ENCODE assay signal across 9 mouse cellular contexts in the genomic region with DNA sequence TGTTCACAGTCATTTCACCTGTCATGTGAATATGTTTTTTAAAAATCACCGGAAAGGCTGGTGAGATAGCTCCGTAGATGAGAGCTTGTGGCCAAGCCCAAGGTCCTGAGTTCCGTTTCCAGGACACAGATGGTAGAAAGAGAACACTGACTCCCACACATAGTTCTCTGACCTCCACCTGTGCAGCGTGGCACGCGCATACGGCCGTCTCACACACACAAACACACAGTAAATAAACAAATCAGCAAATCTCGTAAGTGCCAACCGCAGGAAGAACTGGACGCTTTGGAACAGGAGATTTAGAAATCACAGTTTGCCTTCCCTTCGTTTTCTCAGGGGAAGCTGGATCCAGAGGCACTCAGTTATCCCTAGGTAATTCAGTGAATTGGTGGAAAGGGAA. TPM values are rescaled to one million over a fixed set of nuclear protein-coding genes. Genes with fewer than 3 reads are reported as not detected.
DNase-seq lines count a peak whose midpoint lies in the region; ATAC-seq and TF ChIP-seq lines count a peak whose summit lies in the region.
"Had no signal": no experiment of that assay in that cellular context is flagged by ENCODE, and none has a peak within 500 bp of the region (broad histone marks: within the 10 kb centered on the region; RNA-seq: fewer than 3 reads in every experiment).

No protein-coding gene starts in this region.

- no peak for ATAC-seq in heart, embryonic 14.5 days (ENCODE audit: insufficient number of reproducible peaks, insufficient read depth, low FRiP score, low read depth)
- ATAC-seq in hindbrain, embryonic 11.5 days (ENCODE audit: low FRiP score), result no peak
- ATAC-seq in midbrain, embryonic 11.5 days (ENCODE audit: low FRiP score), result no peak

- H3K36me3 ChIP-seq in heart, embryonic 14.5 days (ENCODE audit: control insufficient read depth, insufficient read depth, low read length), result no peaks in the 10 kb centered on the region
- H3K36me3 ChIP-seq in hindbrain, embryonic 11.5 days (ENCODE audit: control insufficient read depth, insufficient read depth, low read length), result no peaks in the 10 kb centered on the region
- H3K36me3 ChIP-seq in midbrain, embryonic 11.5 days (ENCODE audit: control insufficient read depth, insufficient read depth, low read length), result no peaks in the 10 kb centered on the region

- H3K9ac ChIP-seq in heart, embryonic 14.5 days (ENCODE audit: low read length), result peak overlapping the region; percentile 79
- peak overlapping the region; percentile 66 for H3K9ac ChIP-seq in hindbrain, embryonic 11.5 days (ENCODE audit: low read depth, low read length)
- peak overlapping the region; percentile 64 for H3K9ac ChIP-seq in midbrain, embryonic 11.5 days (ENCODE audit: low read length)

- H3K4me3 ChIP-seq in heart, embryonic 14.5 days (ENCODE audit: control insufficient read depth in 1 of 2, insufficient read depth in 1 of 2, low read depth in 1 of 2, low read length in 2 of 2), result peak overlapping the region; percentile 59 to 61
- peak overlapping the region; percentile 44 for H3K4me3 ChIP-seq in cortical plate, adult 2 months (ENCODE audit: insufficient read depth, low read length)
- peak overlapping the region; percentile 44 for H3K4me3 ChIP-seq in hindbrain, embryonic 11.5 days (ENCODE audit: low read depth, low read length)
- peak overlapping the region; percentile 46 for H3K4me3 ChIP-seq in midbrain, embryonic 11.5 days (ENCODE audit: low read depth, low read length)

- no peaks in the 10 kb centered on the region for H3K9me3 ChIP-seq in heart, embryonic 14.5 days (ENCODE audit: control insufficient read depth, low read length)
- H3K9me3 ChIP-seq in hindbrain, embryonic 11.5 days (ENCODE audit: control insufficient read depth, low read length), result no peaks in the 10 kb centered on the region
- H3K9me3 ChIP-seq in midbrain, embryonic 11.5 days (ENCODE audit: control insufficient read depth, low read length), result no peaks in the 10 kb centered on the region

- WGBS in heart, embryonic 14.5 days, result 70% methylated on average over 12 of the region's 12 CpGs
- 61% methylated on average over 12 of the region's 12 CpGs for WGBS in hindbrain, embryonic 11.5 days
- WGBS in midbrain, embryonic 11.5 days, result 36% methylated on average over 12 of the region's 12 CpGs

- no peak for TF ChIP-seq CTCF in cortical plate, adult 2 months (IDR thresholded peaks at IDR 0.05; ENCODE audit: extremely low read depth, insufficient read depth, low read length)

- no peaks in the 10 kb centered on the region for H3K27me3 ChIP-seq in heart, embryonic 14.5 days (ENCODE audit: control insufficient read depth, insufficient read depth, low read length)
- peaks cover 2% of the 10 kb centered on the region; the same call in 1 of the 2 replicates for H3K27me3 ChIP-seq in hindbrain, embryonic 11.5 days (ENCODE audit: control insufficient read depth, insufficient read depth, low read length)
- H3K27me3 ChIP-seq in midbrain, embryonic 11.5 days (ENCODE audit: control insufficient read depth, insufficient read depth, low read length), result no peaks in the 10 kb centered on the region

- TF ChIP-seq POLR2A in cortical plate, adult 2 months (IDR thresholded peaks at IDR 0.05; ENCODE audit: extremely low read depth, insufficient read depth, low read length), result no peak

- peak overlapping the region; percentile 79 for H3K4me2 ChIP-seq in heart, embryonic 14.5 days (ENCODE audit: low read length)
- peak overlapping the region; percentile 70 for H3K4me2 ChIP-seq in hindbrain, embryonic 11.5 days (replicated peaks; ENCODE audit: low read depth, low read length)
- H3K4me2 ChIP-seq in midbrain, embryonic 11.5 days, result peak overlapping the region; percentile 56

- peaks cover 28 to 52% of the 10 kb centered on the region in 2 experiments for H3K4me1 ChIP-seq in heart, embryonic 14.5 days (ENCODE audit: control insufficient read depth in 2 of 2, insufficient read depth in 2 of 2, low read length in 2 of 2)
- peaks cover 3% of the 10 kb centered on the region; the same call in 1 of the 2 replicates for H3K4me1 ChIP-seq in cortical plate, adult 2 months (ENCODE audit: control insufficient read depth, insufficient read depth, low read length)
- peaks cover 23% of the 10 kb centered on the region for H3K4me1 ChIP-seq in hindbrain, embryonic 11.5 days (replicated peaks; ENCODE audit: control insufficient read depth, insufficient read depth, low read length)
- H3K4me1 ChIP-seq in midbrain, embryonic 11.5 days (ENCODE audit: control insufficient read depth, insufficient read depth, low read length), result peaks cover 35% of the 10 kb centered on the region

- DNase-seq in heart, postnatal 14 days, result no peak
- no peak for DNase-seq in hindbrain, embryonic 11.5 days (ENCODE audit: low spot score)
- peak; percentile 89 for DNase-seq in midbrain, embryonic 11.5 days (ENCODE audit: low spot score, missing footprints)
- DNase-seq in urinary bladder, postnatal 4 days (ENCODE audit: low spot score in 2 of 2), result no peak
- DNase-seq in gastrocnemius, adult 18-20 months (ENCODE audit: low spot score), result no peak
- no peak for DNase-seq in retina, postnatal 1 day

- intact Hi-C loops in heart, postnatal 14 days (cut with DNase I), result no loop called here

- peak overlapping the region; percentile 62 to 99 for H3K27ac ChIP-seq in heart, embryonic 14.5 days (replicated peaks in 1 of 2; ENCODE audit: control insufficient read depth in 1 of 2, insufficient read depth in 1 of 2, low read depth in 2 of 2, low read length in 2 of 2)
- peak overlapping the region; percentile 39 for H3K27ac ChIP-seq in cortical plate, adult 2 months (ENCODE audit: insufficient read depth, low read length)
- H3K27ac ChIP-seq in hindbrain, embryonic 11.5 days (ENCODE audit: low read depth, low read length), result peak overlapping the region; percentile 86
- H3K27ac ChIP-seq in midbrain, embryonic 11.5 days (ENCODE audit: low read depth, low read length), result peak overlapping the region; percentile 83
- H3K27ac ChIP-seq: macrophage had no signal

RNA-seq across cellular contexts. Expression of gene Sema4b, which starts 0.9 kb away (rescaled TPM):
- 11.8 and 12.4 TPM in 2 replicates for polyA plus RNA-seq in heart, embryonic 14.5 days (2014; fragmentation: Nextera tagmentation; extraction: Ambion mirVana)
- total RNA-seq in heart, postnatal 14 days (2021), result 10 to 100 TPM; 12.9 to 13.4 TPM
- polyA plus RNA-seq in cortical plate, adult 2 months (2012; rRNA removed), result 11.6 and 12.5 TPM in 2 replicates
- 10.5 and 15.6 TPM in 2 replicates for polyA plus RNA-seq in hindbrain, embryonic 11.5 days (2014; fragmentation: Nextera tagmentation; extraction: Ambion mirVana)
- polyA plus RNA-seq in midbrain, embryonic 11.5 days (2014; fragmentation: Nextera tagmentation; extraction: Ambion mirVana), result 9.6 and 10.5 TPM in 2 replicates
- total RNA-seq in gastrocnemius, adult 18-20 months (2021), result 1 to 10 TPM; 1.2 to 1.7 TPM

RNA-seq across cellular contexts. Expression of gene Cib1, which starts 45.1 kb away (rescaled TPM):
- 56.1 and 57.6 TPM in 2 replicates for polyA plus RNA-seq in heart, embryonic 14.5 days (2014; fragmentation: Nextera tagmentation; extraction: Ambion mirVana)
- 10 to 100 TPM; 18.1 to 22.5 TPM for total RNA-seq in heart, postnatal 14 days (2021)
- polyA plus RNA-seq in cortical plate, adult 2 months (2012; rRNA removed), result 31.9 and 35.9 TPM in 2 replicates
- 58.9 and 61.7 TPM in 2 replicates for polyA plus RNA-seq in hindbrain, embryonic 11.5 days (2014; fragmentation: Nextera tagmentation; extraction: Ambion mirVana)
- 49.8 and 55.0 TPM in 2 replicates for polyA plus RNA-seq in midbrain, embryonic 11.5 days (2014; fragmentation: Nextera tagmentation; extraction: Ambion mirVana)
- 1 to 10 TPM; 5.2 to 8.8 TPM for total RNA-seq in gastrocnemius, adult 18-20 months (2021)

RNA-seq across cellular contexts. Expression of gene Gdpgp1, which starts 45.2 kb away (rescaled TPM):
- polyA plus RNA-seq in heart, embryonic 14.5 days (2014; fragmentation: Nextera tagmentation; extraction: Ambion mirVana), result 3.3 and 3.6 TPM in 2 replicates
- 1 to 10 TPM; 1.9 TPM for total RNA-seq in heart, postnatal 14 days (2021)
- polyA plus RNA-seq in cortical plate, adult 2 months (2012; rRNA removed), result 3.4 and 3.7 TPM in 2 replicates
- 5.0 and 5.6 TPM in 2 replicates for polyA plus RNA-seq in hindbrain, embryonic 11.5 days (2014; fragmentation: Nextera tagmentation; extraction: Ambion mirVana)
- polyA plus RNA-seq in midbrain, embryonic 11.5 days (2014; fragmentation: Nextera tagmentation; extraction: Ambion mirVana), result 3.8 and 4.5 TPM in 2 replicates
- total RNA-seq in gastrocnemius, adult 18-20 months (2021), result under 1 TPM; 0.81 to 0.91 TPM

RNA-seq across cellular contexts. Expression of gene Ttll13, which starts 58.7 kb away (rescaled TPM):
- 0.62 and 1.6 TPM in 2 replicates for polyA plus RNA-seq in heart, embryonic 14.5 days (2014; fragmentation: Nextera tagmentation; extraction: Ambion mirVana)
- under 1 TPM; 0.46 to 0.55 TPM for total RNA-seq in heart, postnatal 14 days (2021)
- polyA plus RNA-seq in cortical plate, adult 2 months (2012; rRNA removed), result 0.98 and 1.5 TPM in 2 replicates
- 1.1 and 1.4 TPM in 2 replicates for polyA plus RNA-seq in hindbrain, embryonic 11.5 days (2014; fragmentation: Nextera tagmentation; extraction: Ambion mirVana)
- polyA plus RNA-seq in midbrain, embryonic 11.5 days (2014; fragmentation: Nextera tagmentation; extraction: Ambion mirVana), result 0.53 and 0.91 TPM in 2 replicates
- under 1 TPM in 1 of 2 experiments, not detected in 1; 0.18 TPM for total RNA-seq in gastrocnemius, adult 18-20 months (2021)
